Mouse (Mus musculus) liver, embryonic 14.5 days (tissue): ENCODE results near the gene Zfp771. TPM values are rescaled to one million over a fixed set of nuclear protein-coding genes. Genes with fewer than 3 reads are reported as not detected.
A peak's percentile ranks its signal among the peaks of the same experiment; 100 is the strongest.

Experiments used
- ATAC-seq: fragments of 200-750 bp; cut with Nextera tagmentation; 2 replicates; pipeline ENCODE4 v1.8.0; 2017; ENCODE audit warnings: moderate number of reproducible peaks, mild to moderate bottlenecking, moderate library complexity; ENCODE audit not compliant: insufficient read depth
- DNase-seq, 3 experiments: peaks; one replicate each; pipeline ENCODE4 v3.0.0-alpha.2; 2012 to 2013; ENCODE audit warnings: low read depth in 3 of 3, low spot score in 3 of 3
- H3K27ac ChIP-seq: fragments of 300-500 bp; sonication (generic); 2 replicates; pipeline ENCODE4 v1.5.1; 2014; ENCODE audit warnings: moderate library complexity, mild to moderate bottlenecking, control low read depth, inconsistent platforms
- H3K27me3 ChIP-seq: fragments of 300-500 bp; sonication (generic); 2 replicates; pipeline ENCODE4 v1.6.1; 2014; ENCODE audit warnings: mild to moderate bottlenecking, low read length, moderate library complexity; ENCODE audit not compliant: control insufficient read depth, insufficient read depth
- H3K36me3 ChIP-seq: fragments of 300-500 bp; sonication (generic); replicated peaks from 2 replicates; pipeline ENCODE4 v1.6.1; 2014; ENCODE audit warnings: low read depth; ENCODE audit not compliant: control insufficient read depth, insufficient read depth
- H3K4me1 ChIP-seq, 2 experiments: fragments of 200-500 bp in 1 of 2; fragments of 300-500 bp in 1 of 2; sonication (generic) in 1 of 2; replicated peaks; 2 replicates each; pipeline ENCODE4 v1.6.1; 2012 to 2014; ENCODE audit warnings: antibody characterized with exemption in 1 of 2, inconsistent platforms in 1 of 2, low read length in 1 of 2; ENCODE audit not compliant: control insufficient read depth in 2 of 2, insufficient read depth in 2 of 2
- H3K4me2 ChIP-seq: fragments of 300-500 bp; sonication (generic); 2 replicates; pipeline ENCODE4 v1.6.1; 2014; ENCODE audit warnings: low read depth, mild to moderate bottlenecking, control low read depth, moderate library complexity
- H3K4me3 ChIP-seq, 2 experiments: fragments of 200-500 bp in 1 of 2; fragments of 300-500 bp in 1 of 2; sonication (generic) in 1 of 2; 2 replicates each; pipeline ENCODE4 v1.5.1; 2012 to 2014; ENCODE audit warnings: low read depth in 2 of 2, low read length in 2 of 2, mild to moderate bottlenecking in 2 of 2, control low read depth in 1 of 2, inconsistent platforms in 1 of 2, moderate library complexity in 1 of 2; ENCODE audit not compliant: insufficient read depth in 1 of 2
- H3K9ac ChIP-seq: fragments of 300-500 bp; sonication (generic); replicated peaks from 2 replicates; pipeline ENCODE4 v1.6.1; 2014; ENCODE audit warnings: mild to moderate bottlenecking, control low read depth, moderate library complexity
- H3K9me3 ChIP-seq: fragments of 300-500 bp; sonication (generic); 2 replicates; pipeline ENCODE4 v1.6.1; 2016; ENCODE audit warnings: low read length, mixed read lengths; ENCODE audit not compliant: control insufficient read depth
- CTCF ChIP-seq: IDR thresholded peaks from 2 replicates; pipeline ENCODE4 v1.5.1; 2016; ENCODE audit warnings: antibody characterized with exemption, low read depth, control low read depth
- EP300 ChIP-seq: IDR thresholded peaks from 2 replicates; pipeline ENCODE4 v1.6.1; 2016; ENCODE audit warnings: antibody characterized with exemption, low read depth
- WGBS: fragments of 180-500 bp; shearing (Covaris S2); extraction: QIAGEN DNeasy Blood & Tissue Kit; methylation state at CpG from one replicate; pipeline ENCODE4 v1.1.7; 2014; ENCODE audit not compliant: insufficient replicate concordance; 5-methylcytosine and 5-hydroxymethylcytosine counted together
- polyA plus RNA-seq, 2 experiments: library from polyadenylated mRNA; depleted of rRNA in 1 of 2; stranded (reverse) in 1 of 2; unstranded in 1 of 2; fragments of >200 nt; fragmentation: Nextera tagmentation in 1 of 2; extraction: Ambion mirVana in 1 of 2; gene quantifications; 2 replicates each; pipeline versions ENCODE4 v1.2.1 to v1.2.3; 2012 to 2014

The Zfp771 gene
- polyA plus RNA-seq, 2 experiments = 11.0 to 19.6 TPM

DNA sequence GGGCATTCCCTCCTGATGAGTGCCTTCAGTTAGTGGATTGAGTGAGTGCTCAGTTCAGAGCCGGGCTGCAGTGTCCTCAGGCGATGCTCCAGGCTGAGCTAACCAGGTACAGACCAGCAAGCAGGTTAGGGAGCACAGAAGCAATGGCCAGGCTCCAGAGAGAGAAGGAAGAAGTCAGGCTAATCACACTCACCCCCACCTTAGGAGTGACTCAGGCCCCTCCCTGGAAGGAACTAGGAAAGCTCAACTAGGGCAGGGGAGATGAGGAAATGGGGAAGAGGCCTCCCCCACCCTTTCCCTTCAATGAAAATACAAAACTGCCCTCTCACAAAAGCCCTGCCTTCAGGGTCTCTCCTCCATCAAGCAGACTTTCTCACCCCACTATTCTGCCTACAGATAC lies 37.5 kb upstream of the Zfp771 start:
- DNase-seq (no peak), ATAC-seq (no peak)
- 20% methylated on average over 2 of the region's 2 CpGs for WGBS
- Histone ChIP-seq H3K27me3 (no peaks in the 10 kb centered on the region), H3K9ac (peak overlapping the region; percentile 99), H3K4me1 (peaks cover 15 to 16% of the 10 kb centered on the region in 2 experiments), H3K4me2 (peak overlapping the region; percentile 91), H3K27ac (peak overlapping the region; percentile 85), H3K4me3 (peak overlapping the region; percentile 78 to 95), H3K36me3 (peaks cover 19% of the 10 kb centered on the region), H3K9me3 (no peaks in the 10 kb centered on the region)
- TF ChIP-seq CTCF (no peak), EP300 (no peak)

- no peak for ATAC-seq
- no peaks in the 10 kb centered on the region for H3K27me3 ChIP-seq
- DNase-seq = no peak
- peaks cover 10% of the 10 kb centered on the region for H3K36me3 ChIP-seq
- peaks cover 15 to 16% of the 10 kb centered on the region in 2 experiments for H3K4me1 ChIP-seq
- under 1% methylated on average over 53 of the region's 53 CpGs for WGBS
- TF ChIP-seq EP300 (no peak), CTCF (no peak)
- H3K9ac ChIP-seq = peak overlapping the region; percentile 99
- peak overlapping the region; percentile 78 to 95 for H3K4me3 ChIP-seq
- no peaks in the 10 kb centered on the region for H3K9me3 ChIP-seq
- H3K4me2 ChIP-seq = peak overlapping the region; percentile 91
- peak overlapping the region; percentile 85 for H3K27ac ChIP-seq
Measured at GRCm38 (mm10) chr7:127207374-127208294, 36.4 kb upstream of the Zfp771 start.

- Histone ChIP-seq H3K9ac (peak within 1 kb of the TSS; percentile 99), H3K4me3 (peak within 1 kb of the TSS; percentile 78 to 95), H3K27me3 (no peaks in the 10 kb centered on the region), H3K4me2 (peak within 1 kb of the TSS; percentile 91), H3K36me3 (peaks cover 6% of the 10 kb centered on the region), H3K27ac (peak within 1 kb of the TSS; percentile 85), H3K4me1 (peaks cover 15 to 16% of the 10 kb centered on the region in 2 experiments), H3K9me3 (no peaks in the 10 kb centered on the region)
- under 1% methylated on average over 31 of the region's 44 CpGs for WGBS
- DNase-seq = no peak
- peak; percentile 53 for ATAC-seq
- TF ChIP-seq CTCF (no peak), EP300 (no peak)
Measured at GRCm38 (mm10) chr7:127208295-127208552, 35.9 kb upstream of the Zfp771 start, which contains the start of gene Tbc1d10b. Gene Tbc1d10b (minus strand): TSS chr7:127208468.

- TF ChIP-seq EP300 (no peak), CTCF (peak; percentile 88)
- Histone ChIP-seq H3K9me3 (no peaks in the 10 kb centered on the region), H3K4me2 (peak within 1 kb of the TSS; percentile 91), H3K9ac (peak within 1 kb of the TSS; percentile 99), H3K36me3 (no peaks in the 10 kb centered on the region; the same call in none of the 2 replicates), H3K4me3 (peak within 1 kb of the TSS; percentile 78 to 95), H3K4me1 (peaks cover 15 to 16% of the 10 kb centered on the region in 2 experiments), H3K27me3 (no peaks in the 10 kb centered on the region), H3K27ac (peak within 1 kb of the TSS; percentile 85)
- DNase-seq (peak; percentile 94 to 97 (median 95)), ATAC-seq (peak; percentile 85)
- 0% methylated on average over 36 of the region's 44 CpGs for WGBS
Measured at GRCm38 (mm10) chr7:127208553-127209438, 35.3 kb upstream of the Zfp771 start, which contains the start of gene Mylpf. Gene Mylpf (plus strand): TSS chr7:127208890.
